Mouse (Mus musculus): ENCODE results near the gene Dynll2. TPM values are rescaled to one million over a fixed set of nuclear protein-coding genes. Genes with fewer than 3 reads are reported as not detected.

Dynll2 gene
- 77.6 and 79.0 TPM in 2 replicates for polyA plus RNA-seq (2015; fragmentation: Nextera tagmentation; extraction: Ambion mirVana)

DNA sequence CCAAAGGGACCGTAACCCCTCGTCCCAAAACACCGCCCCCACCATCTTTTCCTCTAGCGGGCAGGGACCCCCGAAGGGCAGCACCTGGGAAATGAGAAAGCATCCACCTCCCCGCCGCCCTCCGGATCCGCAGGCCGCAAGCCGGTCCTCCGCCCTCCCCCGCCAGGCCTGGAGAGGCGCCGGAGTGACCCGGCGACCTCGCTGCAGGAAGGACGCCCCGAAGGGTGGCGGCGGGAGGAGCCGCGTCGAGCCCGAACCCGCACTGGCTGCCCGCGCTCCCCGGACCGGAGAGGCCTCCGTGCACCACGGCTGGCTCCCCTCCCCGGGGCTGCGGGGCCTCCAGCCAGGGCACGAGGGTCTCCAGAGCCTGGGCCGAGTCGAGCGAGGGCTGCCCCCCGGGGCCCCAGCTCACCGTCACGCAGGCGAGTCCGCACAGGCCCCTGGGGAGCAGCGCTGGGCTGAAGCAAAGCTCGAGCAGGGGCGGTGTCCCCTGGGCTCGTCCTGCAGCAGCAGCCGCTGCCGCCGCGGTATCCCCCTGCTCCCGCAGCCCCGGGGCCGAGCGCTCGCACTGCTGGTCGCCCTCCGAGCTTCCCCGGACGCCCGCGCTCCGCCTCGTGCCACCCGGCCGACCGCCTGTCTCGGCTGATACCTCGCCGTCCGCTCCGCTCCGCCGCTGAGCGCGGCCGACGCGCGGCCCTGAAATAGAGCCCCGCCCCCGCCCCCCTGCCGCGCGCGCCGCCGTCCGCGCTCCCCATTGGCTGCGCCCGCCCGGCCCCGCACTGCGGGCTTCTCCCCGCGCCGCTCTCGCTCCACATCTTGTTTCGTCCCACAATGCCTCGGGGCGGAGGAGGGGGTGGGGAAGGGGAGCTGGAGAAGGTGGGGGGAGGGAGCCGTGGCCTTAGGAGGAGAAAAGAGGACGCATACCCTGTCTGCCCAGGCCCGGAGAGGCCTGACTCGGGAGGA, at the start of gene Dynll2:
Gene Dynll2, minus strand, starts transcription at position 703 of the 963 bp plus-strand sequence.

Other genes with a start within 250 kb of the Dynll2 start
- 124 and 135 TPM in 2 replicates for gene Supt4a, start 250.0 kb downstream of the Dynll2 start, polyA plus RNA-seq (2015; fragmentation: Nextera tagmentation; extraction: Ambion mirVana)
- gene Tspoap1, start 227.0 kb downstream of the Dynll2 start, polyA plus RNA-seq (2015; fragmentation: Nextera tagmentation; extraction: Ambion mirVana), result 28.1 and 43.5 TPM in 2 replicates
- 0.27 TPM in 1 of 2 replicates, not detected in the other for gene Mpo, start 194.0 kb downstream of the Dynll2 start, polyA plus RNA-seq (2015; fragmentation: Nextera tagmentation; extraction: Ambion mirVana)
- gene Lpo, start 159.2 kb downstream of the Dynll2 start, polyA plus RNA-seq (2015; fragmentation: Nextera tagmentation; extraction: Ambion mirVana), result 2.7 and 3.0 TPM in 2 replicates
- gene Mks1, start 134.3 kb downstream of the Dynll2 start, polyA plus RNA-seq (2015; fragmentation: Nextera tagmentation; extraction: Ambion mirVana), result 7.0 TPM in 2 replicates
- gene Epx, start 112.0 kb downstream of the Dynll2 start, polyA plus RNA-seq (2015; fragmentation: Nextera tagmentation; extraction: Ambion mirVana), result 1.3 and 1.4 TPM in 2 replicates
- gene Olfr462, start 95.3 kb downstream of the Dynll2 start, polyA plus RNA-seq (2015; fragmentation: Nextera tagmentation; extraction: Ambion mirVana), result not detected in 2 replicates
- 0.10 TPM in 1 of 2 replicates, not detected in the other for gene Olfr463, start 90.1 kb downstream of the Dynll2 start, polyA plus RNA-seq (2015; fragmentation: Nextera tagmentation; extraction: Ambion mirVana)
- gene Olfr464, start 66.6 kb downstream of the Dynll2 start, polyA plus RNA-seq (2015; fragmentation: Nextera tagmentation; extraction: Ambion mirVana), result 0.25 and 0.47 TPM in 2 replicates
- gene Srsf1, start 59.8 kb upstream of the Dynll2 start, polyA plus RNA-seq (2015; fragmentation: Nextera tagmentation; extraction: Ambion mirVana), result 126 and 133 TPM in 2 replicates
- gene Vezf1, start 80.7 kb upstream of the Dynll2 start, polyA plus RNA-seq (2015; fragmentation: Nextera tagmentation; extraction: Ambion mirVana), result 28.3 and 28.8 TPM in 2 replicates
- gene Cuedc1, start 110.5 kb upstream of the Dynll2 start, polyA plus RNA-seq (2015; fragmentation: Nextera tagmentation; extraction: Ambion mirVana), result 46.9 and 48.7 TPM in 2 replicates
- 59.6 and 60.6 TPM in 2 replicates for gene Mrps23, start 216.9 kb upstream of the Dynll2 start, polyA plus RNA-seq (2015; fragmentation: Nextera tagmentation; extraction: Ambion mirVana)

Data from neural tube, postnatal 0 days (tissue).